9 mouse cellular contexts compared by ENCODE assay signal in genomic region chr2:167629665-167630209, GRCm38 (mm10). TPM values are rescaled to one million over a fixed set of nuclear protein-coding genes. Genes with fewer than 3 reads are reported as not detected.
DNase-seq lines count a peak whose midpoint lies in the region; ATAC-seq and TF ChIP-seq lines count a peak whose summit lies in the region.
"Had no signal": no experiment of that assay in that cellular context is flagged by ENCODE, and none has a peak within 500 bp of the region (broad histone marks: within the 10 kb centered on the region; RNA-seq: fewer than 3 reads in every experiment).

No protein-coding gene starts in this region.

- 60% methylated on average over 11 of the region's 11 CpGs for WGBS in lung, postnatal 0 days
- WGBS in stomach, embryonic 14.5 days = 75% methylated on average over 11 of the region's 11 CpGs

- H3K4me2 ChIP-seq in lung, postnatal 0 days (replicated peaks; ENCODE audit: low read depth, low read length) = peak overlapping the region; percentile 94
- H3K4me2 ChIP-seq in stomach, embryonic 14.5 days (replicated peaks; ENCODE audit: low read depth, low read length) = peak overlapping the region; percentile 73

- no peak overlapping the region for H3K4me3 ChIP-seq in lung, postnatal 0 days (ENCODE audit: low read depth, low read length)
- H3K4me3 ChIP-seq in stomach, embryonic 14.5 days (ENCODE audit: low read depth, low read length) = no peak overlapping the region

- no peaks in the 10 kb centered on the region for H3K36me3 ChIP-seq in lung, postnatal 0 days (ENCODE audit: insufficient read depth, low read length)
- H3K36me3 ChIP-seq in stomach, embryonic 14.5 days (ENCODE audit: control insufficient read depth, insufficient read depth, low read length) = peaks cover 8% of the 10 kb centered on the region

- no peak for TF ChIP-seq CTCF in lung, postnatal 0 days (IDR thresholded peaks at IDR 0.05)

- H3K27ac ChIP-seq in lung, postnatal 0 days (ENCODE audit: low read length) = peak overlapping the region; percentile 7; the same call in 1 of the 2 replicates
- peak overlapping the region; percentile 83; the same call in 1 of the 2 replicates for H3K27ac ChIP-seq in stomach, embryonic 14.5 days (ENCODE audit: low read length)

- no peak for TF ChIP-seq EP300 in lung, postnatal 0 days (IDR thresholded peaks at IDR 0.05)

- H3K9me3 ChIP-seq in lung, postnatal 0 days (ENCODE audit: low read length) = no peaks in the 10 kb centered on the region
- no peaks in the 10 kb centered on the region for H3K9me3 ChIP-seq in stomach, embryonic 14.5 days (ENCODE audit: control insufficient read depth, low read depth, low read length)

- DNase-seq in cerebellum, adult 9-11 months = peak; percentile 37
- no peak for DNase-seq in cerebellum, postnatal 36 days
- no peak for DNase-seq in lung, postnatal 0 days (ENCODE audit: low spot score)
- DNase-seq in lung, postnatal 14 days = no peak
- peak; percentile 50 for DNase-seq in liver
- DNase-seq in gastrocnemius, adult 8-10 months (ENCODE audit: low spot score in 2 of 2) = no peak
- no peak for DNase-seq in cerebellum, adult 18-20 months

- 0 out of 2 replicates have a peak overlapping the region, but pooled peaks have one; percentile 13 for H3K9ac ChIP-seq in lung, postnatal 0 days (replicated peaks; ENCODE audit: low read depth)
- H3K9ac ChIP-seq in stomach, embryonic 14.5 days (replicated peaks; ENCODE audit: low read depth, low read length) = no peak overlapping the region

- peaks cover 30% of the 10 kb centered on the region for H3K4me1 ChIP-seq in lung, postnatal 0 days (ENCODE audit: insufficient read depth, low read depth, low read length)
- peaks cover 36% of the 10 kb centered on the region for H3K4me1 ChIP-seq in stomach, embryonic 14.5 days (ENCODE audit: control insufficient read depth, insufficient read depth, low read length)

- no peak for ATAC-seq in lung, postnatal 0 days
- no peak for ATAC-seq in stomach, embryonic 14.5 days (ENCODE audit: insufficient number of reproducible peaks, insufficient read depth, low FRiP score, low read depth)

- H3K27me3 ChIP-seq in lung, postnatal 0 days (replicated peaks; ENCODE audit: insufficient read depth, low read length) = no peaks in the 10 kb centered on the region
- H3K27me3 ChIP-seq in stomach, embryonic 14.5 days (ENCODE audit: control insufficient read depth, insufficient read depth, low read length) = no peaks in the 10 kb centered on the region

RNA-seq across cellular contexts. Expression of gene Ube2v1, which starts 2.2 kb away (rescaled TPM):
- polyA plus RNA-seq in lung, postnatal 0 days (2015; fragmentation: Nextera tagmentation; extraction: Ambion mirVana) = 166 and 184 TPM in 2 replicates
- polyA plus RNA-seq in stomach, embryonic 14.5 days (2014; fragmentation: Nextera tagmentation; extraction: Ambion mirVana) = 252 and 259 TPM in 2 replicates
- total RNA-seq in gastrocnemius, adult 8-10 months (2022) = 100 to 1,000 TPM; 163 to 176 (median 172) TPM

RNA-seq across cellular contexts. Expression of gene Gm20431, which starts 31.6 kb away (rescaled TPM):
- 5.2 and 8.4 TPM in 2 replicates for polyA plus RNA-seq in lung, postnatal 0 days (2015; fragmentation: Nextera tagmentation; extraction: Ambion mirVana)
- polyA plus RNA-seq in stomach, embryonic 14.5 days (2014; fragmentation: Nextera tagmentation; extraction: Ambion mirVana) = 7.9 and 8.1 TPM in 2 replicates
- total RNA-seq in gastrocnemius, adult 8-10 months (2022) = 10 to 100 TPM in 2 of 4 experiments, 1 to 10 TPM in 2; 5.9 to 14.3 (median 9.0) TPM
- polyA plus RNA-seq: urinary bladder, adult 2 months had no signal

RNA-seq across cellular contexts. Expression of gene Cebpb, which starts 59.0 kb away (rescaled TPM):
- 108 and 122 TPM in 2 replicates for polyA plus RNA-seq in lung, postnatal 0 days (2015; fragmentation: Nextera tagmentation; extraction: Ambion mirVana)
- 1.3 and 2.0 TPM in 2 replicates for polyA plus RNA-seq in stomach, embryonic 14.5 days (2014; fragmentation: Nextera tagmentation; extraction: Ambion mirVana)
- 100 to 1,000 TPM in 2 of 4 experiments, 10 to 100 TPM in 2; 75.3 to 167 (median 96.4) TPM for total RNA-seq in gastrocnemius, adult 8-10 months (2022)

RNA-seq across cellular contexts. Expression of gene Tmem189, which starts 59.9 kb away (rescaled TPM):
- 51.7 and 55.1 TPM in 2 replicates for polyA plus RNA-seq in lung, postnatal 0 days (2015; fragmentation: Nextera tagmentation; extraction: Ambion mirVana)
- polyA plus RNA-seq in stomach, embryonic 14.5 days (2014; fragmentation: Nextera tagmentation; extraction: Ambion mirVana) = 38.9 and 40.7 TPM in 2 replicates
- total RNA-seq in gastrocnemius, adult 8-10 months (2022) = 10 to 100 TPM; 11.8 to 13.1 (median 12.5) TPM

Comparison
In these comparisons a context has a peak if more than half of its experiments do, and no peak if none do; other contexts are left out.
1. DNase-seq: peak in cerebellum, adult 9-11 months (single experiment) and liver (single experiment); none in cerebellum, postnatal 36 days (0 of 2), lung, postnatal 0 days (single experiment), lung, postnatal 14 days (single experiment), gastrocnemius, adult 8-10 months (0 of 2) and cerebellum, adult 18-20 months (0 of 2).
2. RNA of gene Cebpb, which starts 59.0 kb away (polyA plus RNA-seq): 108 to 122 TPM in lung, postnatal 0 days; 1.3 to 2.0 TPM in stomach, embryonic 14.5 days; every median in the first group is over 10 times any median in the second.